Mouse (Mus musculus) limb, embryonic 11.5 days (tissue): ENCODE measurements around the gene Gm17783. TPM values are rescaled to one million over a fixed set of nuclear protein-coding genes. Genes with fewer than 3 reads are reported as not detected.
"Not testable (repeated sequence)": the region's sequence is repeated elsewhere in the genome, so short reads cannot be mapped to it uniquely, and the experiment has no call there.

Source experiments
- ATAC-seq: fragments of 200-750 bp; cut with Nextera tagmentation; 2 replicates; pipeline ENCODE4 v1.8.0; 2017; ENCODE audit warnings: low read depth; ENCODE audit not compliant: insufficient number of reproducible peaks, low FRiP score, low TSS enrichment
- DNase-seq: peaks from one replicate; pipeline ENCODE4 v3.0.0-alpha.2; 2015; ENCODE audit warnings: low spot score
- H3K27ac ChIP-seq: fragments of 300-500 bp; sonication (generic); replicated peaks from 2 replicates; pipeline ENCODE4 v1.5.1; 2014; ENCODE audit warnings: low read depth, mild to moderate bottlenecking, low read length
- H3K27me3 ChIP-seq: fragments of 300-500 bp; sonication (generic); 2 replicates; pipeline ENCODE4 v1.6.1; 2014; ENCODE audit warnings: mild to moderate bottlenecking, low read length, mixed read lengths; ENCODE audit not compliant: control insufficient read depth, insufficient read depth
- H3K36me3 ChIP-seq: fragments of 300-500 bp; sonication (generic); 2 replicates; pipeline ENCODE4 v1.6.1; 2014; ENCODE audit warnings: mild to moderate bottlenecking, low read length, moderate library complexity, mixed read lengths; ENCODE audit not compliant: control insufficient read depth, insufficient read depth
- H3K4me1 ChIP-seq: fragments of 300-500 bp; sonication (generic); 2 replicates; pipeline ENCODE4 v1.6.1; 2014; ENCODE audit warnings: low read length, mixed read lengths; ENCODE audit not compliant: control insufficient read depth, insufficient read depth
- H3K4me2 ChIP-seq: fragments of 300-500 bp; sonication (generic); 2 replicates; pipeline ENCODE4 v1.6.1; 2014; ENCODE audit warnings: low read depth, mild to moderate bottlenecking, moderate library complexity; ENCODE audit not compliant: severe bottlenecking
- H3K4me3 ChIP-seq: fragments of 300-500 bp; sonication (generic); 2 replicates; pipeline ENCODE4 v1.5.1; 2014; ENCODE audit warnings: low read depth, low read length
- H3K9ac ChIP-seq: fragments of 300-500 bp; sonication (generic); 2 replicates; pipeline ENCODE4 v1.6.1; 2014; ENCODE audit warnings: mild to moderate bottlenecking, low read length
- H3K9me3 ChIP-seq: fragments of 300-500 bp; sonication (generic); 2 replicates; pipeline ENCODE4 v1.6.1; 2016; ENCODE audit warnings: low read length; ENCODE audit not compliant: control insufficient read depth
- WGBS: fragments of 180-500 bp; shearing (Covaris S2); extraction: QIAGEN DNeasy Blood & Tissue Kit; methylation state at CpG from one replicate; pipeline ENCODE4 v1.1.7; 2014; 5-methylcytosine and 5-hydroxymethylcytosine counted together
- polyA plus RNA-seq: library from polyadenylated mRNA; unstranded; fragments of >200 nt; fragmentation: Nextera tagmentation; extraction: Ambion mirVana; gene quantifications from 2 replicates; pipeline ENCODE4 v1.2.1, GENCODE M21; 2014

Gm17783 gene
- polyA plus RNA-seq, 1 experiment from 2014 or later: not detected

GRCm38 (mm10) chr16:45535009-45535408, 3.2 kb upstream of the Gm17783 start, which contains the start of gene Slc9c1:
Slc9c1 (plus strand) TSS chr16:45535309.
- WGBS: 88% methylated on average over 5 of the region's 5 CpGs
- Histone ChIP-seq H3K36me3 (no peaks in the 10 kb centered on the region), H3K4me2 (no peak within 1 kb of the TSS), H3K9ac (no peak within 1 kb of the TSS), H3K9me3 (no peaks in the 10 kb centered on the region), H3K27me3 (no peaks in the 10 kb centered on the region), H3K4me1 (no peaks in the 10 kb centered on the region), H3K4me3 (no peak within 1 kb of the TSS), H3K27ac (no peak within 1 kb of the TSS)
- DNase-seq (no peak), ATAC-seq (no peak)

- H3K27me3 ChIP-seq: no peaks in the 10 kb centered on the region
- DNase-seq (no peak), ATAC-seq (no peak)
- no peak overlapping the region for H3K9ac ChIP-seq
- WGBS: 80% methylated on average over 5 of the region's 5 CpGs
- no peak overlapping the region for H3K4me3 ChIP-seq
- no peak overlapping the region for H3K4me2 ChIP-seq
- no peaks in the 10 kb centered on the region for H3K9me3 ChIP-seq
- no peaks in the 10 kb centered on the region for H3K4me1 ChIP-seq
- no peaks in the 10 kb centered on the region for H3K36me3 ChIP-seq
- H3K27ac ChIP-seq: no peak overlapping the region
Measured at GRCm38 (mm10) chr16:45525551-45525950, 6.3 kb downstream of the Gm17783 start.

GRCm38 (mm10) chr16:45495326-45495725, 36.5 kb downstream of the Gm17783 start:
- H3K27ac ChIP-seq: no peak overlapping the region
- H3K4me3 ChIP-seq: no peak overlapping the region
- no peaks in the 10 kb centered on the region for H3K4me1 ChIP-seq
- WGBS: 95% methylated on average over 1 of the region's 1 CpGs
- DNase-seq: no peak
- H3K9me3 ChIP-seq: no peaks in the 10 kb centered on the region
- H3K9ac ChIP-seq: no peak overlapping the region
- no peaks in the 10 kb centered on the region for H3K27me3 ChIP-seq
- no peaks in the 10 kb centered on the region for H3K36me3 ChIP-seq
- no peak for ATAC-seq
- H3K4me2 ChIP-seq: no peak overlapping the region

- DNase-seq (no peak), ATAC-seq (no peak)
- Histone ChIP-seq H3K4me2 (no peak within 1 kb of the TSS), H3K36me3 (no peaks in the 10 kb centered on the region), H3K9me3 (no peaks in the 10 kb centered on the region), H3K27ac (no peak within 1 kb of the TSS), H3K4me3 (no peak within 1 kb of the TSS), H3K9ac (no peak within 1 kb of the TSS), H3K27me3 (no peaks in the 10 kb centered on the region), H3K4me1 (no peaks in the 10 kb centered on the region)
- 87% methylated on average over 5 of the region's 5 CpGs for WGBS
Measured at GRCm38 (mm10) chr16:45492927-45493326, 38.9 kb downstream of the Gm17783 start, which contains the start of gene Gm609. Gm609 (minus strand) TSS chr16:45492969.

- Histone ChIP-seq H3K36me3 (no peaks in the 10 kb centered on the region), H3K27me3 (no peaks in the 10 kb centered on the region), H3K4me1 (no peaks in the 10 kb centered on the region), H3K9ac (no peak overlapping the region), H3K9me3 (no peaks in the 10 kb centered on the region), H3K27ac (no peak overlapping the region), H3K4me3 (no peak overlapping the region), H3K4me2 (no peak overlapping the region)
- DNase-seq: no peak
- no peak for ATAC-seq
Measured at GRCm38 (mm10) chr16:45476991-45477390, 54.9 kb downstream of the Gm17783 start.

- H3K27me3 ChIP-seq, H3K4me1 ChIP-seq, H3K36me3 ChIP-seq, H3K9me3 ChIP-seq, DNase-seq, H3K9ac ChIP-seq, H3K27ac ChIP-seq, ATAC-seq, H3K4me2 ChIP-seq, H3K4me3 ChIP-seq: not testable (repeated sequence)
- WGBS: 72% methylated on average over 3 of the region's 3 CpGs
Measured at GRCm38 (mm10) chr16:45471836-45472235, 60.0 kb downstream of the Gm17783 start.

Other genes starting within 250 kb of the Gm17783 start
- 2.8 and 4.2 TPM in 2 replicates for gene Cd200, start 123.0 kb downstream of the Gm17783 start, polyA plus RNA-seq
- not detected in 2 replicates for gene Gm609, start 39.1 kb downstream of the Gm17783 start, polyA plus RNA-seq
- not detected in 2 replicates for gene Slc9c1, start 3.3 kb upstream of the Gm17783 start, polyA plus RNA-seq
- 0.04 and 0.41 TPM in 2 replicates for gene Gcsam, start 78.3 kb upstream of the Gm17783 start, polyA plus RNA-seq
- 0.09 and 0.14 TPM in 2 replicates for gene BC016579, start 122.0 kb upstream of the Gm17783 start, polyA plus RNA-seq
- 0.21 and 0.37 TPM in 2 replicates for gene Tmprss7, start 161.6 kb upstream of the Gm17783 start, polyA plus RNA-seq
- 29.2 and 30.2 TPM in 2 replicates for gene Tagln3, start 192.6 kb upstream of the Gm17783 start, polyA plus RNA-seq
- gene Abhd10, start 210.9 kb upstream of the Gm17783 start, polyA plus RNA-seq: 33.6 and 39.5 TPM in 2 replicates